Mouse (Mus musculus) brain, embryonic 14.5 days (tissue): ENCODE measurements around the gene 4932438H23Rik.

Source experiments
- CTCF ChIP-seq: fragments of 200-500 bp; IDR thresholded peaks from 2 replicates; pipeline ENCODE4 v1.5.1; 2012; ENCODE audit warnings: inconsistent platforms, mild to moderate bottlenecking, moderate library complexity, borderline replicate concordance; ENCODE audit not compliant: insufficient read depth, insufficient read length; ENCODE audit errors: extremely low read depth
- POLR2A ChIP-seq: fragments of 200-500 bp; IDR thresholded peaks from 2 replicates; pipeline ENCODE4 v1.6.1; 2012; ENCODE audit warnings: mild to moderate bottlenecking, inconsistent platforms, borderline replicate concordance; ENCODE audit not compliant: poor library complexity, insufficient read depth, insufficient read length, severe bottlenecking; ENCODE audit errors: extremely low read depth

GRCm38 (mm10) chr16:91085239-91085825 lies 9.6 kb downstream of the 4932438H23Rik start:
- TF ChIP-seq CTCF: no peak
- TF ChIP-seq POLR2A: no peak
